Mouse (Mus musculus) midbrain, embryonic 14.5 days (tissue): ENCODE data around the gene Atf6. TPM values are rescaled to one million over a fixed set of nuclear protein-coding genes. Genes with fewer than 3 reads are reported as not detected.
A peak's percentile ranks its signal among the peaks of the same experiment; 100 is the strongest.

ENCODE experiments used
- ATAC-seq: fragments of 200-750 bp; cut with Nextera tagmentation; 2 replicates; pipeline ENCODE4 v1.8.0; 2017; ENCODE audit warnings: moderate number of reproducible peaks, moderate library complexity; ENCODE audit not compliant: low FRiP score, low TSS enrichment
- DNase-seq: peaks from one replicate; pipeline ENCODE4 v3.0.0-alpha.2; 2015
- H3K27ac ChIP-seq: fragments of 300-500 bp; sonication (generic); replicated peaks from 2 replicates; pipeline ENCODE4 v1.5.1; 2014; ENCODE audit warnings: mild to moderate bottlenecking, low read depth, low read length, moderate library complexity
- H3K27me3 ChIP-seq: fragments of 300-500 bp; sonication (generic); 2 replicates; pipeline ENCODE4 v1.6.1; 2014; ENCODE audit warnings: low read length, control low read depth, mixed read lengths; ENCODE audit not compliant: control insufficient read depth, insufficient read depth
- H3K36me3 ChIP-seq: fragments of 300-500 bp; sonication (generic); 2 replicates; pipeline ENCODE4 v1.6.1; 2014; ENCODE audit warnings: low read length, control low read depth; ENCODE audit not compliant: control insufficient read depth, insufficient read depth
- H3K4me1 ChIP-seq: fragments of 300-500 bp; sonication (generic); 2 replicates; pipeline ENCODE4 v1.6.1; 2014; ENCODE audit warnings: mild to moderate bottlenecking, antibody characterized with exemption, low read length, control low read depth; ENCODE audit not compliant: control insufficient read depth, insufficient read depth
- H3K4me2 ChIP-seq: fragments of 300-500 bp; sonication (generic); 2 replicates; pipeline ENCODE4 v1.6.1; 2014; ENCODE audit warnings: mild to moderate bottlenecking, low read length, moderate library complexity
- H3K4me3 ChIP-seq: fragments of 300-500 bp; sonication (generic); replicated peaks from 2 replicates; pipeline ENCODE4 v1.5.1; 2014; ENCODE audit warnings: low read depth, low read length
- H3K9ac ChIP-seq: fragments of 300-500 bp; sonication (generic); replicated peaks from 2 replicates; pipeline ENCODE4 v1.6.1; 2014; ENCODE audit warnings: mild to moderate bottlenecking, low read length, moderate library complexity
- H3K9me3 ChIP-seq: fragments of 300-500 bp; sonication (generic); 2 replicates; pipeline ENCODE4 v1.6.1; 2016; ENCODE audit warnings: low read length, control low read depth, mixed read lengths; ENCODE audit not compliant: control insufficient read depth
- WGBS: fragments of 180-500 bp; shearing (Covaris S2); extraction: QIAGEN DNeasy Blood & Tissue Kit; methylation state at CpG from one replicate; pipeline ENCODE4 v1.1.7; 2014; 5-methylcytosine and 5-hydroxymethylcytosine counted together
- polyA plus RNA-seq: library from polyadenylated mRNA; unstranded; fragments of >200 nt; fragmentation: Nextera tagmentation; extraction: Ambion mirVana; gene quantifications from 2 replicates; pipeline ENCODE4 v1.2.1, GENCODE M21; 2014

Atf6 gene
- polyA plus RNA-seq, 1 experiment from 2014 or later, result 12.0 TPM

DNA sequence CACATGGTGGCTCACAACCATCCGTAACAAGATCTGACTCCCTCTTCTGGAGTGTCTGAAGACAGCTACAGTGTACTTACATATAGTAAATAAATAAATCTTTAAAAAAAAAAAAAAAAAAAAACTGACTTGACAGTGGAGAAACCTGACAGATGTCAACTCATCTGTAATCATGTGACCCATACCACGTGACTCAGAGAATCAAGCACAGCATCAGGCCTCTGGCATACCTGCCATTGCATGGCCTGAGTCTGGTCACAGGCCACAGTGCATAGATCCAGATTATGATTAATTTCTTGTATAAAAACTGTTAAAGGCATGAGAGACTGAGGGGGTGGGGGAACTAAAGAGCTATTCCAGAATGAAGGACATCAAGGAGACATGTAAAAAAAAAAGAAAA, 8.7 kb downstream of the Atf6 start:
- H3K4me1 ChIP-seq, result no peaks in the 10 kb centered on the region
- no peaks in the 10 kb centered on the region for H3K9me3 ChIP-seq
- H3K4me2 ChIP-seq, result no peak overlapping the region
- ATAC-seq (no peak), DNase-seq (no peak)
- H3K9ac ChIP-seq, result no peak overlapping the region
- 0 out of 2 replicates have a peak, but pooled peaks cover 2% of the 10 kb centered on the region for H3K36me3 ChIP-seq
- H3K27ac ChIP-seq, result no peak overlapping the region
- 84% methylated on average over 2 of the region's 2 CpGs for WGBS
- no peak overlapping the region for H3K4me3 ChIP-seq
- H3K27me3 ChIP-seq, result no peaks in the 10 kb centered on the region

DNA sequence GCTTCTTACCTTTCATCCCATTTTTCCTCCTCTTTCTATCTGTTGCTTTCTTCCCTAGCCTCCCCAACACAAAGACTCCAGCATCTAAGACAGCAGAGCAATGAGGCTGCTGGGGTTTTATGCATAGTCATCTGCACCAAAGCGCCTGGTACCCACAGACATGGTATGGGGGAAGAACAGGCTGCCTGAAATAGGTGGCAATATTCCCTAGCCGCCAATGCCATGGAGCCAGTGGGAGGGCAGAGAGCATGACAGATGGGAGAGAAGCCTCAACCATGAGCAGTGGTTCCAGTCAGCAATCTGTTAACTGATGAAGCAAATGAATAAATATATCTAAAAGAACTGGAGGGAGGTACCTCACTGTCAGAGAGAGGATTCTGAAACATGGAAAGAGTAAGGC, 10.2 kb downstream of the Atf6 start:
- H3K4me3 ChIP-seq, result no peak overlapping the region
- H3K4me1 ChIP-seq, result no peaks in the 10 kb centered on the region
- ATAC-seq (no peak), DNase-seq (no peak)
- H3K27ac ChIP-seq, result no peak overlapping the region
- peaks cover 2% of the 10 kb centered on the region; the same call in 1 of the 2 replicates for H3K36me3 ChIP-seq
- H3K9me3 ChIP-seq, result no peaks in the 10 kb centered on the region
- H3K27me3 ChIP-seq, result no peaks in the 10 kb centered on the region
- 81% methylated on average over 2 of the region's 2 CpGs for WGBS
- H3K4me2 ChIP-seq, result no peak overlapping the region
- no peak overlapping the region for H3K9ac ChIP-seq

DNA sequence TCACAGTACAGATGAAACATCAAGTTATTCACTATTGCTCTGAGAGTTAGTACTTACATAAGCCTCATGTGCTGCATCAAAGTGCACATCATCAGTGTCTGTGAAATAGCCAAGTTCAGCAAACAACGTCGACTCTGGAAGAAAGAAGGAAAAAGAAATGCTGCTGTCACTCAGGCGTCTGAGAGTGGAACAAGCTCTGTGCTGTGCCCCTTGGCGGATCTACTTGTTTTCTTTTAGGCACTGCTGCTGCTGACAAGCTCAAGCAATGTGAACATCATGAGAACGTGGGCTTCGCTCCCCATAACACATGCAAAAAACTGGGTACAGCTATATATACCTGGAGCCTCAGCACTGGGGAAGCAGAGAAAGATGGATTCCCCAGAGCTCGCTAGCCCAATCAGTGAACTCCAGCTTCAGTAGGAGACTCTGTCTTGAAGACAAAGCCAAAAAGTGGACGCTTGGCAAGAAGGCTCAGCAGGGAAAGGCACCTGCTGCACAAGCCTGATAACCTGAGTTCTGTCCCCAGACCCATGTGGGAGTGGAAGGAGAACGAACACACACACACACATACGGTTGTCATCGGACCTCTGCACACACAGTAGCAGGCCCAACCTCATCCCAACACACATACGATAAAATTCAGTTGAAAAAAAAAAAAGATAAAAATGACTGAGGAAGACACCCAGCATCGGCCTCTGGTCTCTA, 12.4 kb downstream of the Atf6 start:
- DNase-seq (no peak), ATAC-seq (no peak)
- 88% methylated on average over 13 of the region's 13 CpGs for WGBS
- Histone ChIP-seq H3K4me1 (no peaks in the 10 kb centered on the region), H3K4me2 (no peak overlapping the region), H3K27me3 (no peaks in the 10 kb centered on the region), H3K9me3 (no peaks in the 10 kb centered on the region), H3K9ac (no peak overlapping the region), H3K4me3 (no peak overlapping the region), H3K36me3 (peaks cover 7% of the 10 kb centered on the region), H3K27ac (no peak overlapping the region)

DNA sequence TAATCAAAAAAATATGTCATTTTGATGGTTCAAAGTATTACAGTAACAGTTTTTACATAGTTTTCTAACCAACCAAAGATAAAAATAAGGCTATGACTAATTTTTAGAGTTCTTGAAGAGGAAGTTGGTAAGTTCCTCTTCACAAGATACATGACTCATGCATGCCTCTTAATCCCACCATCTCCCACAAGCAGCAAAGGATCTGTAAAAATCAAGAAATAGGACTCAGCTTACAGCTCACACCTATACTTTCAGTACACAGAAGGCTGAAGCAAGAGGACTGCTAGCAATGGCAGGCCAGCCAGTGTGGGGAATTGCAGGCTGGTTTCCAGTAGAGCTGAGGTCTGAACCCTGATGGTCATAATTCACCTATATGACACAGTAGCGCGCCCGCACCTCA, 14.0 kb downstream of the Atf6 start:
- H3K4me2 ChIP-seq, result no peak overlapping the region
- peaks cover 10% of the 10 kb centered on the region for H3K36me3 ChIP-seq
- 98% methylated on average over 3 of the region's 3 CpGs for WGBS

DNA sequence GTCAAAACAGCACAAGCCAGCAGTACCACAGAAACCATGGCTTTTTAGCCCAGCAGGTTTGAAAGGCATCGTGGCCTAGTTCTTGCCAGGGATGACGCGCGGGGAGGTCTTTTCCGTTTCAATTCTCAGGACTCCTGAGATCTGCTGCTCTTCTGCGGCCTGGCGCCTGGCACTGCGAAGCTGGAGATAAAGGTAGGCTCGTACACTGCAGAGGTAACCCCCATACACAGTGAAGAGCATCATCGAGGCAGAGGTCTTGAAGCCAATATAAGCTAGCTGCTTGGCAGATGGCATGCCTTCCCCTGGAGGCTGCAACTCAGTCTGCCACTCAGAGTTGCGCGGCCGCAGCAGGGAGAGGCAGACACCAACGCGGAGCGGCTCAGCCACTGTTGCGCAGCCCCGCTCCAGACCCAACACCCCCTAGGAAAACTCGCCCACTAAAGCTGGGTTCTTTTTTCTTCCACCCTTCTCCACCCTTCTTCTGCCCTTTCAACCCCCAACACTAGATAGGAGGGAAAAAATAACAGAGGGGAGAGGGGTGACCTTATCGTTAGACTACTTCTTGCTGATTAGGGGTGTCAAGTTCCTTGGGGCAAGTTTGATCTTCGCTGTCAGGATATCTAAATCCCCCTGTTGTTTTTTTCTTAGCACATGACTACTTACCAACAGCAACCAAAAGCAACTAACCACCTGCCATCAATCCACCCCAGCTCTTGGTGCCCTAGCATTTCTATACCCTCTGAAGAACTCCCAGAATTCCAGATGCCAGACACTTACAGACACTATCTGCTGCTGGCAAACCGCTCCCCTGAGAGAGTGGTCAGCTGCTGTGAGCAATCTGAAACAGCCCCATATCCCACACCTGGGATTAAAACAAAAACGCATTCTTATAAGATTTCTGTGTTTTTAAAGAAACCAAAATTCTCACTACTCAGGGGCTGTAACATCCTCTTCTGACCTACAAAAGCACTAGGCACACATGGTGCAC, 16.6 kb downstream of the Atf6 start:
- no peak overlapping the region for H3K4me2 ChIP-seq
- H3K4me3 ChIP-seq, result no peak overlapping the region
- H3K27me3 ChIP-seq, result no peaks in the 10 kb centered on the region
- no peaks in the 10 kb centered on the region for H3K4me1 ChIP-seq
- DNase-seq (no peak), ATAC-seq (no peak)
- H3K27ac ChIP-seq, result no peak overlapping the region
- H3K9me3 ChIP-seq, result no peaks in the 10 kb centered on the region
- H3K36me3 ChIP-seq, result peaks cover 10% of the 10 kb centered on the region
- 93% methylated on average over 23 of the region's 23 CpGs for WGBS
- no peak overlapping the region for H3K9ac ChIP-seq

More for the DNA sequence above, 14.0 kb downstream of the Atf6 start:
- no peak overlapping the region for H3K27ac ChIP-seq
- no peak overlapping the region for H3K9ac ChIP-seq
- no peaks in the 10 kb centered on the region for H3K4me1 ChIP-seq
- H3K4me3 ChIP-seq, result no peak overlapping the region
- no peaks in the 10 kb centered on the region for H3K27me3 ChIP-seq
- DNase-seq (no peak), ATAC-seq (no peak)
- H3K9me3 ChIP-seq, result no peaks in the 10 kb centered on the region

DNA sequence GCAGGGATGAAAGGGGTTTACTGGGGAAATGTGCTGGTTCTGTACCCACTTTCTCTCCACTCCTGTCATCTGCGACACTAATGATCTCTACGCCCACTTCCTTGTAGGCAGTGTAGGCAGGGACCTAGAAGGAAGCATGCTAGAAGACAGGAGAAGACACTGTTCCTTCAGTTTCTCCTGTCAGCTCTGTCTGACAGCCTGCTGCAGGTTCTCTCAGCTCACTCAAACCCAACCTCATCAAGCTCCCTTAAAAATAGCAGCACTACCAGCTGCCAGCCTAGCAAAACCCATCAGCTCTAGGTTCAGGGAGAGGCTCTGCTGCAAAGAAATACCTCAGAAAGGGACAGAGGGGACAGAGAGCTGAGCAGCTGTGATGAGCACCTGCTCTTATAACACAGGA, 17.6 kb downstream of the Atf6 start:
- Histone ChIP-seq H3K9ac (no peak overlapping the region), H3K4me1 (no peaks in the 10 kb centered on the region), H3K9me3 (no peaks in the 10 kb centered on the region), H3K27me3 (no peaks in the 10 kb centered on the region), H3K4me3 (no peak overlapping the region), H3K36me3 (peaks cover 12% of the 10 kb centered on the region), H3K27ac (no peak overlapping the region), H3K4me2 (no peak overlapping the region)
- 100% methylated on average over 2 of the region's 2 CpGs for WGBS
- no peak for ATAC-seq
- DNase-seq, result no peak

DNA sequence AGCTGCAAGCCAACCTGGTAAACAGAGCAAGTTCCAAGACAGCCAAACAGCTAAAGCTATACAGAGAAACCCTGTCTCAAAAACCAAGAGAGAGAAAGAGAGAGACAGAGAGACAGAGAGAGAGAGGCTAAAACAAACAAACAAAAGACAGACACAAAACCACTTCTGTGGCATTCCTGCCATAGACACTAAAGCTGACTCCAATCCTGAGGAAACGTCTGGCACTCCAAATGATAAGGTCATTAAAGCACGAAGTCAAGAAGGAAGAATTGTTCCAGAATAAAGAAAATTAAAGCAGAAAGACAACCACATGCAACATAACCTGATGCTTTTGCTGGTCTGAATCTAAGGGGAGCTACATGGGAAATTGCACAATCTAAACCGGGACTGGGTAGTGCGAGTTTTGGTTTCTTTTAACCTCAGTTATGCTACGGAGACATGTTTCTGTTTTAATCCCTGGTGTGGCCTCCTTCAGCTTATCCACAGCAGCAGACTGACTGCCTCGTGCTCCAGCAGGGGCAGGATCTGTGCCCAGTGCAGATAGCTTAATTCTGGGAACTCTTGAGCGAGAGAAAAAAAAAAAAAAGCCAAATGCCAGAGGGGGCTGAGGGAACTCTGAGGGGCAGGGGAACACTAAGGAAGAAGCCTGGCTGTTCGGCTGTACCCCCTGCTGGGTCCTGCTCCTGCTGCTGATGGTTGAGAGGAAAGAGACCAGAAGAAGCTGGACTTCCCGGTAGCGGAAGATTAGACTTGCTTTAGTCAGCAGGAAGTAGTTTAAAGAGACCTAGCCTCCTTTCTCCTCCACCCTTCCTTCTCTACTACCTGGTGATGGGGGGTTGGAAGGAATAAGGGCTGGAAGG, 21.9 kb downstream of the Atf6 start:
- 51% methylated on average over 10 of the region's 10 CpGs for WGBS
- Histone ChIP-seq H3K27me3 (no peaks in the 10 kb centered on the region), H3K4me2 (no peak overlapping the region), H3K27ac (no peak overlapping the region), H3K36me3 (peaks cover 10% of the 10 kb centered on the region; the same call in 1 of the 2 replicates), H3K4me1 (no peaks in the 10 kb centered on the region), H3K4me3 (no peak overlapping the region), H3K9me3 (no peaks in the 10 kb centered on the region), H3K9ac (no peak overlapping the region)
- DNase-seq (no peak), ATAC-seq (no peak)

DNA sequence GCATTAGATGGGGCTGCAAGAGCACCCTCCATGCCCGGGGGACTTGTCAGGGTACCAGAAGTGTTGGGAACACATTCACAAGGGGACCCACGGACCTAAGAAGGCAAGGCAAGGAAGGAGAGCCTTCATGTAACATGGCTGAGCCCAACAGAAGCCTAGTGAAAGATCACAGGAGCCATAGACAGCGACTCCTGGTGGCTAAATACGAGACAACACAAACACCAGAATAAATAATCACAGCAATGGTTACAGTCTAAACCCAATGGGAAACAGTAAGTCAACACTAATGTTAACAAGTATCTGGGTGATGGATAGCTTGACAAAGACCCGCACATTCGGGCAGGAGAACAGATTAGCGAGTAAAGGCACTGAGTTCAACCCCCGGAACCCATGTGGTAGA, 23.2 kb downstream of the Atf6 start:
- no peak overlapping the region for H3K9ac ChIP-seq
- 50% methylated on average over 8 of the region's 8 CpGs for WGBS
- no peaks in the 10 kb centered on the region for H3K27me3 ChIP-seq
- H3K27ac ChIP-seq, result no peak overlapping the region
- H3K9me3 ChIP-seq, result no peaks in the 10 kb centered on the region
- DNase-seq, result peak; percentile 64
- H3K4me2 ChIP-seq, result no peak overlapping the region
- no peak for ATAC-seq
- peaks cover 9% of the 10 kb centered on the region; the same call in 1 of the 2 replicates for H3K36me3 ChIP-seq
- no peak overlapping the region for H3K4me3 ChIP-seq
- no peaks in the 10 kb centered on the region for H3K4me1 ChIP-seq
